Mouse (Mus musculus) kidney, adult 8-10 months (tissue): ENCODE data around the gene Slc8a1.

Experiments
- DNase-seq, 2 experiments: peaks; one replicate each; pipeline ENCODE4 v3.0.0; 2022

Slc8a1 gene

DNA sequence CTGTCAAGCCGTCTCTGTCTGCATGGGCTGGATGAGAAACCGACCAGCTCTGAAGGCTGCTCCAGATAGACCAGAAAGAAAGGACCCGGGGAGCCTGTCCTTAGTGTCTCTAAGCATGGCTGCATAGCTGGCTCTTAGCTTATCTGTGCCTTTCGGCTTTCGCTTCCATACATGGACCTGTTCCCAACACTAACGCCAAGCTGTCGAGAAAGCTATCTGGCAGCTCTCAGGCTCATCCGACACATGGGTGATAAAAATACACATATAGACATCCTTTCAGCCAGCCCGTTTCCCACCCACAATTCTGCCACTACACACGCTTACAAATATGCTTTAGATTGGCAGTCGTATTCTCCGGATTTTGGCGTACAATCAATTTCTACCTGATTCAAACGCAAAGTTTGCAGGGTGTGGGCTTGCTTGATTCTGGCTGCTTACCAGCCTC lies at the start of gene Slc8a1:
Gene Slc8a1 (minus strand): TSS at position 67 of the 445 bp plus-strand sequence.
- no peak for DNase-seq

DNA sequence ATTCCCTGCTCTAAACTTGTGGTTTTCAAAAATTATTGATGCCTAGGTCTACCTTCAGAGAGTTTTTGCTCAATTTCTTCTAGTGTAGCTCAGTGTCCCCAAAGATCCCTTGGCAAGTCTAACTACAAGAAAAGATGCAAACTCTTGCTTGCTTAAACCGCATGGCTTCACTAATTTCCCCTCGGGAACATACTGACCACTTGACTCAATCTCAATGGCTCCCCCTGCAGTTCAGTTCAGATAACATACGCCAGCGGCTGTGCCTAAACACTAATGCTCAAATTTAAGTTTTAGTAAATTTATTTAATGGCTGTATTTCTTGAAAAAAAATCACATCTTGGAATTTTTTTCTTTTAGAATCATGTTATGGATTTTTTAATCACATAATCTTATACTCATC lies 49.2 kb upstream of the Slc8a1 start:
- peak; percentile 18 to 34 for DNase-seq

DNA sequence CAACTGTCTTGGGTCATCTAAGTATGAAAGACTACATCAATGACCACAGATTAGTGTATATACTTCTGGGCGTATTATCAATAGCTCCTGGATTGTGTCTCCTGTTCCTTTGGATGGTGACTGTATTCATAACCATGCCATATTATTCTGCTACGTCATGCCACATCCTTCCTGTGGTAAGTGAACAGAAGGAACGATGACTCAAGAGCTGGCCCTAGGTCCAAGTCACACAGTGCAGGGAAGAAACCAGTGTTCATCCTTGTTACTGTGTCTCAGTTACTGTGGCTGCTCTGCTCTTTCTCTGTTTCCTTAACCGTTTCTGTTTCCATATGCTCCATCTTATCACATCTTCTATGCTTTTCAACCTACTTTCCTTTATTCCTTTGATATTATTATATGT lies 44.1 kb upstream of the Slc8a1 start:
- DNase-seq, result no peak

DNA sequence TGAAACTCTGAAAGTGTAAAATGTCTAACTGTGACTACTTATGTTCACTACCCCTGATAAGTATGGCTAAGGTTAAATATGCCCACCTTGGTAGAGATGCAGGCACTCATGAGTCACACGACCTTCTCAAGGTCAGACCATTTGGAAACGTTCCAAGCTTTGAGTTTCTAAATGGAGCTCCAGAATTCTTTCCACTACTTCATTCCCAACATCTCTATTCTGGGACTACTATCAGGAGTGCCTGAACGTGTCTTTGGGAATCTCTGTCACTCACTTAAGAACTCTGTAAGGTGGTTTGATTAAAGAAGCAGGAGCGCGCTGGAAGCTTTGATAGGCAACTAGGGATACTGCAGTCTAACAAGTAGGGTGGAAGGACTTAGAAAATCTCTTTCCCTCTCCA lies 43.3 kb upstream of the Slc8a1 start:
- DNase-seq, result no peak

DNA sequence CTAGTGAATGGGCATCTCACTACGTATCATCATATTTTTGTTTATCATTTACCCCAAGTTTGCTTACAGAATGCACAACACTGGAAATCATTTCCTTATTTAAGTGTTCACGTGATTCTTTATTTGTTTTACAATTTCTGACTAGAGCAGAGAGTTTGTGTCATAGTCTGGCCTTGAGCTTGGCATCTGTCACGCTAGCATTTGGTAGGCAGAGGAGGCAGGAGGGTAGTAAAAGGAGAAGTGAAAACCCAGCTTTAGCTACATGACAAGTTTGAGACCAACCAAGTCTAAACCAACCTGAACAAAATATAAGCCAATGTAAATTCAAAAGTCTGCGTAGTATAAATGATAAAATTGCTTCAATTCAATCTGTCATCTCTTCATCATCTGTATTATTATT lies 41.7 kb upstream of the Slc8a1 start:
- no peak for DNase-seq

DNA sequence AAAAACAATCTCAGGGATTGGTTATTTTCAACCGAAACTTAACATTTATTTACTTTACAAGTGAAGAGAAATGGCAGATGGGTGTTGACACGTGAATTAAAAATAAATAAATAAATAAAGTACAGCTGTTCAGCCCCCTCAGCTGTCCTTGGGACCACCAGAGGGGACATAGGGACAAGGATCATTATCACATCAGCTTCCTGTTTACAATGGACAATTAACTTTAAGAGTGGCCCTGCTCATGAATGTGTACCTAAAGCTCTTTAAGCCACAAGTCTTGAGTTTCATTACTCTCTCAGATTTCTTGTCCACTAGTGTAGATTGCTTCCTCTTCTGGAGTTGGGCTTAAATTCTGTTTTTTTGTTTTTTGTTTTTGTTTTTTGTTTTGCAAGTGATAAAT lies 12.5 kb upstream of the Slc8a1 start:
- no peak for DNase-seq

DNA sequence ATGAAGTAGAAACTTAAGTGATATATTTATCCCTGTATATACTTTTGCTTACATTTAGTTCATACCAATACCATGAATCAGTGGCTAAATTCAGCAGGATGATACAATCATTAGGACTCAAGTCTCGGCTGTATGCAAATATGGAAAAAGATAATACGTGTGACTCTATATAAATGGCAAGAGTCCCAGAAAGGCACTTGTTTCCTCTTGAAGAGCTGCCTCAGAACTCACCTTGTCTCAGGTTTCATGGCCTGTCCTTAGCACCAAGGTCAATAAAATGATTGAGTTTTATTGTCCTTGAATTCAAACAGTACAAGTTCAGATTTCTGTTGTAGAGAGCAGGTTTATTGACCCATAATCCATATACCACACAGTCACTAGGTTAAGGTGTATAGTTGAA lies 4.9 kb upstream of the Slc8a1 start:
- DNase-seq, result no peak

DNA sequence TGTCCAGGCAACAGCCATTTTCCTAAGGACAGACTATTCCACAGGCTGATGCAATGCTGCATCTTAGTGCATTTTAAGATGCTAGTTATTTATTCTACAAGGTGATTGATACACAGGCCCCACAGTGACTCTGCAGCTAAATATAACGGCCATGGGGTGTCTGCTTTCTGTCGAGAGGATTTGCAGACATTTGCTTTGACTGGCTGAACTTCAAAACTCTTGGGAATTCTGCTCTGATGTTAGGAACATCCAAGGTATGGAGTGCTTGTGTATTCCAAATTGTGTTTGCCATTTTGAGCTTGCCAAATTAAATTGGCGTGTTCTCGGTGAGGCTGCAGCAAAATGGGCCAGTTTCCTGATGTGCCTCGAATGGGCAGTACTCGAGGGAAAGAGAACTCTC lies 2.4 kb upstream of the Slc8a1 start:
- no peak for DNase-seq

DNA sequence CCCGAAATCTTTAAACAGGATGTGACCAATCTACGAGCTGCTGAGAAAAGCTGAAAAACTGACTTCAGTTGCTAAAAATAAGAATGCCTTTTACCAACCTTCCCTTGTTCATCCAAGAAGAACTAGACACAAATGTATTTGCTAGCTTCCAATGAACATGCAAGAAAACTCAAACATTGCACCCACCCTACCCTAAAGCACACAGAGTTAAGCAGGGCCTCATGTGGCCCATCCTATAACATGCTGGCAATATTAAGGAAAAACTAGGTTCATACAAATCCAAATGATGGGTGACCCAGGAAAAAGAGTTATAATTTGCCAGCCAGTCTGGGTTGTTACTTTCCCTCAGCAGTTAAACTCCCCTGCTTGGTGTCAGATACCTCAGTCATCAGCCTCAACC lies 398 bp downstream of the Slc8a1 start:
- DNase-seq, result no peak

DNA sequence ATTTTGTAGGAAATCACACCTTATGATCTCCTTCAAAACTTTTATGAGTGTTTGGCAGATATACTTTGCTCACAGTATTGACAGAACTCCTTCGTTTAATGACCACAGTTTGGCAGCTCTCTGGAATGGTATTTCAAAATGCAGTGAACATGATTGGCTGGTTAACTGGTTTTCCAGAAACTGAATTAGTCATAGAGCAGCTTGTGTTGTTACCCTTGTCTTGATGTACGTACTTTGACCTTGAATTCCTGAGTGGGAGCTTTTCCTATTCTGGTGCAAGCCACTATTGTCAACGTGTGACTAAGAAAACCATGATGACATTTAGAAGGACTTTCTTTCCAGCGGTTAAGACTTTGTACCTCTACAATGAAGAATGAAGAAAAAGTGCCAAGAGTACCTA lies 868 bp downstream of the Slc8a1 start:
- DNase-seq, result no peak

DNA sequence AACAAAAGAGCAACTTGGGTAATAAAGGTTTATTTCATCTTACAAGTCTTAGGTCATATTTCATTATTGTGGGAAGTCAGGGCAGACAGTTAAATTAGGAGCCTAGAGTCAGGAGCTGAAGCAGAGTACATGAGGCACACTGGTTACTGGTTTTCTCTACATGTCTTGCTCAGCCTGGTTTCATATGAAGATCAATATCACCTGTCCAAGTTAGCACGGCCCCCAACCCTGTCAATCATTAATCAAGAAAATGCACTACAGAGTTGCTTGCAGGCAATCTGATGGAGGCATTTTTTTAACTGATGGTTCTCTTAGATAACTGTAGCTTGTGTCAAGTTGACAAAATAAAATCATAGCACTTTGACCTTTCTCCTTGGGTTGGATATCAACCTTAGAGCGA lies 2.6 kb downstream of the Slc8a1 start:
- peak in 1 of 2 experiments; percentile 37 for DNase-seq

DNA sequence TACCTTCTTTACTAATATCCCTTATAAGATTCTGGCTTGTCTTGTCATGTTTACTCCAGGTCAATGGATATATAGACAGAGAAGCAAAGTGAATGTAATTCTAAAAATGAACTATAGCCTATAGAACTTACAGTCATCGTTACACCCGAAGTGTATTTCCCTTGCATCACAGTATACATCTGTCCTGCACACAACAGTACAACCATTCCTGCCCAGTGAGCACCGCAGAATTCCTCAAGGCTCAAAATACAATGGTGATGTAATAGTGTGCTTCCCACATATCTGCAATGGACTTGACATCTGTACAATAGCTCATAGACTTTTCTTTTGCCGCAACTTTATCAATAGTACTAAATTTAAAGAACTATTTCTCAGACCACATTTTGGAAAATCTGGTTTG lies 8.3 kb downstream of the Slc8a1 start:
- no peak for DNase-seq

DNA sequence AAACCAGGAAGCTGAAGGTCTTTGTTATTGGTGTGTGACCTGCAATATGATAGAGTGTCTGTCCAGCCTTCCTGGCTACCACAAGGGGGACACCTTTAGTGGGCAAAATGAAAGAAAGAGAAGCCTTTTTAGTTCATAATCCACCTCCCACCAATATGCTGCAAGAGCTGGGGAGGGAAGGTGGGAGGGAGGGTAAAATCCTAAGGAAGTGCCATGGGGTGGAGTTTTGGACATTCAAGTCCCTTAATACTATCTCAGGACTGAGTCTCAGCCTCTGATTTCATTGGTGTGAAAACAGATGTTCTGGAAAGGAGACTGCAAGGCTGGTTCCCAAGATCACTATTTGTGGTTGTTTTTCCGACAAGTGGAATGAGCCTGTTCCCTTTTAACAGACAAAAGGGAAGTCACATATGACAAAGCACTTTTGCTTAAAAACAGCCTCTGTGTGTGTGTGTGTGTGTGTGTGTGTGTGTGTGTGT lies 25.9 kb downstream of the Slc8a1 start:
- DNase-seq, result peak in 1 of 2 experiments; percentile 9

DNA sequence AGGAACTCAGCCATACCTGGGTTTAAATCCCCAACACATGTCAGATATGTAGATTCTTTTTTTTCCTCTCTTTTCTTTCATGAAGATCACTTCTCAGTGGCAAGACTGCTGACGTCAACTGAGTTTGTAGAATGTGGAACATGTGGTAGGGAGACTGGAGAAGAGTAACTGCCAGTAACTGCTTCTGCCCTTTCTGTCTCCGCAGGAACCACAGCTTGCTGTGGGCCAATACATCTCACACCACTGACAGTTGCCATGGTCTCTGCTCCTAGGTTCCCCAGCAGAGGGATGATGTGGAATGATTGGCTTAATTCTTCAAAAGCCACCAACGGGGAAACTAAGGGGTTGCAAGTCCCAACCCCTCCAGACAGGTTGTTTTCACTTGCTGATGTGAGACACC lies 33.4 kb downstream of the Slc8a1 start:
- DNase-seq, result no peak

DNA sequence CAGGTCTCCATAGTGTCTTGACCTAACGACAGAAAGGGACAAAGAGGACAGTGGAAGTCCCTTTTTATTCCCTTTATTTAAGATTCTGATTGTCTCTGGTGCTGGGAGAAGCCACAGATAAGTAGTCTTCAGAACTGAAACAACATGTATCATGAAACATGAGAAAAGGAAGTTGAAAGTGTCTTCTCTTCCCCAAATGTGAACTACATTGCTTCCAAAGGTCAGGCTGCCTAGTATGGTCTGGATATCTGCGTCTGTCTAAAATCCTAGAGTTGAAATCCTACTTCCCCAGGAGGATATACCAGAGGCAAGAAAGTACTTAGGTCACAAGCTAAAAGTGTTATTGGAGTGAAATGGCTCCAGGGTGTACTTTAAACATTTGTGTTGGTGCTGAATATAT lies 34.9 kb downstream of the Slc8a1 start:
- DNase-seq, result no peak

DNA sequence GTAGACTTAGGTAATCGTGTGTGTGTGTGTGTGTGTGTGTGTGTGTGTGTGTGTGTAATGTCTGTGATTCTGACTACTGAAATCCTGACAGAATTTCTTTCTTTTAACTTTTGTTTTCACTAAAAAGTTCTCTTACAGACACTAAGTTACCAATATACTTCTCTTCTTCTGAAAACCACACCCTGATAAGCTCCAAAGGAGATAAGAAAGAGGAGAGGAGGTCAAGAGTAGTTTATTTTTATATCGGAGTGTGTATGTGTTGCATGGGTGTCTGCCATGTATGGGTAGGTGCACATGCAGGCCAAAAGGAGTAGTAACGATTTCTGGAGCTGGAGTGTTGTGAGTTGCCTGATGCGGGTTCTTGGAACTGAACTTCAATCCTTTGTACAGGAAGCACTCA lies 36.5 kb downstream of the Slc8a1 start:
- DNase-seq, result no peak

DNA sequence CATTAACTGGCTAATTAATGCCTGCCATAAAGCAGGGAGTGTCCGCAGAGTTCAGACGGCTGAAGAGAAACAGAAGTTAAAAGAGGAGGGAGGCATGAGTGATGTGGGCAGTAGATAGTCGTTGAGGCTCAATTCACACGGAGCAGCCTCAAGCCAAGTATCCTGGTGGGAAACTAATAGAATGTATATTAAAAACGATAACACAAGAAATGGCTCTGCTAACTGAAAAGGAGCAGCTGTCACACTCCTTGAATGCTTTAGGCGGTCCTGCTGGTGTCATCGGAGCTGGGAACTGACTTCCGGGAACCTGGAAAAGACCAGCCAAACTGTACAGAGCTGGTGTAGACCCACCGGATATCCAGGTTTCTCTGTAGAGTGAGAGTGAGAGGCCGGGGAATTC lies 39.4 kb downstream of the Slc8a1 start:
- no peak for DNase-seq

DNA sequence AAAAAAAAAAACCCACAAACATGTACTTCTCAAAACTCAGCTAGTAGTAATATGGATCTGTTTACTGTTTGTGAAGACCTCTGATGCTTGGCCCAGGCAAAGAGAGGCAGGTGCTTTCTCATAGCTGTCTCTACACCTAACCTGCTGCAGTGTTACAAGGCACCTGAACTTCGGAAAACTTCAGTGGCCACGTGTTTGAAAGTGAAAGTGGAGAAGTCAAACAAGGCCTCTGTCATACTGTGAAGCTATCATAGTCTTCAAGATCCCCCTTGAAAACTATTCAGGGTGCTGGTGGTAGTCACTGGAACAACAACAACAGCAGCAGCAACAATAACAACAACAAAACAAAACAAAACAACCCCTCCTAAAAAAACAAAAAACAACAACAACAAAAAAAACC lies 40.5 kb downstream of the Slc8a1 start:
- DNase-seq, result no peak

DNA sequence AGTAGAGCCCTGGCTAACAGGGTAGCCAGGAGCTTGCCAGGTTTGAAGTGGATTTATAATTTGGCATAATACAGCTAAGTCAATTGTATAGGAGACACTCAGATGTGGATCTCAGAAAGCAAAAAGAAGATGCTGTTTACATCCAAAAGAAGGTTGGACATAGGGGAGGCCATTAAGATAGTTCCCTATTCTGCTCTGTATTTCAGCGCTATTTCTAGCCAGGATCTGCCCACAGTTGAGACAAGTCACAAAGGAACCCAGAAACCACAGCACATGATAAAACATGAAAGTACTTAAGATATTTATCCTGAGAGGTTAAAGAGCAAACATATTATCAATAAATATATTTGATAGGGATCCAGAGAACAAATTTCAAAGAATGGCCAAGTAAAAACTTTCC lies 43.2 kb downstream of the Slc8a1 start:
- no peak for DNase-seq

DNA sequence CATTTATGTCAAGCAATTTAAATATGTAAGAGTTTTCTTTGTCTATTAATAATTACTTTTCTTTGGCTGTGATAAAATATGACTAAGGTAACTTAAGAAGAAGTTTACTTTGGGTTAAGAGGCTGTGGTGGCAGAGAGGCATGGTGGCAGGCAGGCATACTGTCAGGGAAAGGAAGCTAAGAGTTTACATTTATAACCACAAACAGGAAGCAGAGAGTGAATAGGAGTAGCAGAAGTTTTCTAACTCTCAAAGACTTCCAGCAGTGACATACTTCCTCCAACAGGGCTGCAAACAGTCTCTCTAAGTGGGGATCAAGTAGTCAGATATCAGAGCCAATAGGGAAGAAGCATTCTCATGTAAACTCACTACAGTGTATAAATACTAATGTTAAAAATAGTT lies 58.6 kb downstream of the Slc8a1 start:
- no peak for DNase-seq

DNA sequence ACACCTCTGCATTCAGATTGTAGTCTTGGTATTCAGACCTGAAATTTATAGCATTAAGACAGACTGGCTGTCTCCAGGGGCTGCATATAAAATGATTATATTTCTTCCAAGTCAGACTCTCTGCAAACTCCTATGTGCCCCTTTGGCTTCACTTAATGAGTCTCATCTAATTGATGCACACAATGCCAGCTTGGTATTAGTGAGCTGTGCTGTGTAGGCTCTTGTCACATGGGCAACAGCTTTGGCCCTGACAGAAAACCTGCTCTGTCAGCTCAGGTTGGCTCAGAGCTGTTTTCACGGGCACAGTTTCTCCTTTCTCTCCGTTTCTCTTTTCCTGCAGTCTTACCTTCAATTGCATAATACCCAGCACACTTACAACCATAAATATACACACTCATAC lies 60.7 kb downstream of the Slc8a1 start:
- DNase-seq, result no peak

DNA sequence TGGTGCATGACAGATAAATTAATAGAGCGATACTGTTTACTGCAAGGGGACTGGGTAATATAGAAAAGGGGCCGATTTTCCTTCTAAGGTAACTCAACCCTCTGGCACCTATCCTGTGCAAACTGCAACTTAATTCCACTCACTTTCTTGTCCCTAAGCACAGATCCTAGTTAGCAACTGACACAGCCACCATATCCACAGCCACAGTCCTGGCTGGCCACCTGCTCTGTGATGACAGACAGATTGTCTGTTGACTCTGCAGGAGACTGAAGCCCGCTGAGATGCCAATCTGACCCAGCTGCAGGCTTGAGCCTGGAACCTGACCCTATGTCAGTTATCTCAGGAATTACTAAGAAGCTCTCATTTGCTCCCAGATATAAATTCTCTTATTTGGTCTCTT lies 62.0 kb downstream of the Slc8a1 start:
- no peak for DNase-seq

DNA sequence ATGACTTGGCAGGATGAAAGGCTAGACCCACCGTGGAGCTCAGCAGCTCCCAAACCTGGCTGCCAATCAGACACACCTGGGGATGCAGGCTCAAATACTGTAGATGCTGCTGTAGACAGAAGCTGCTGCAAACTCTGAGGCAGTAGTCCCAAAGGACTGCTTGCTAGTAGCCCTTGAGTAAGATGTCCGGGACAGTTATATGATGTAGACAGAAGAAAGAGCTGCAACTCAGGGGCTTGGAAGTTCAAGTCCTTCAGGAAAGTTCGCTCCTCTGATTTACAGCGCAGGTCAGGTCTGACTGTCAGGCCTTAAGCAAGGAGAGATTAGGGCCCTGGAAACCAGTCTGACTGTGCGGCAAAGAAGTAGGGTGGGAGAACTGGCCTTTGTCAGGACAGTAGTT lies 66.9 kb downstream of the Slc8a1 start:
- peak in 1 of 2 experiments; percentile 2 for DNase-seq

DNA sequence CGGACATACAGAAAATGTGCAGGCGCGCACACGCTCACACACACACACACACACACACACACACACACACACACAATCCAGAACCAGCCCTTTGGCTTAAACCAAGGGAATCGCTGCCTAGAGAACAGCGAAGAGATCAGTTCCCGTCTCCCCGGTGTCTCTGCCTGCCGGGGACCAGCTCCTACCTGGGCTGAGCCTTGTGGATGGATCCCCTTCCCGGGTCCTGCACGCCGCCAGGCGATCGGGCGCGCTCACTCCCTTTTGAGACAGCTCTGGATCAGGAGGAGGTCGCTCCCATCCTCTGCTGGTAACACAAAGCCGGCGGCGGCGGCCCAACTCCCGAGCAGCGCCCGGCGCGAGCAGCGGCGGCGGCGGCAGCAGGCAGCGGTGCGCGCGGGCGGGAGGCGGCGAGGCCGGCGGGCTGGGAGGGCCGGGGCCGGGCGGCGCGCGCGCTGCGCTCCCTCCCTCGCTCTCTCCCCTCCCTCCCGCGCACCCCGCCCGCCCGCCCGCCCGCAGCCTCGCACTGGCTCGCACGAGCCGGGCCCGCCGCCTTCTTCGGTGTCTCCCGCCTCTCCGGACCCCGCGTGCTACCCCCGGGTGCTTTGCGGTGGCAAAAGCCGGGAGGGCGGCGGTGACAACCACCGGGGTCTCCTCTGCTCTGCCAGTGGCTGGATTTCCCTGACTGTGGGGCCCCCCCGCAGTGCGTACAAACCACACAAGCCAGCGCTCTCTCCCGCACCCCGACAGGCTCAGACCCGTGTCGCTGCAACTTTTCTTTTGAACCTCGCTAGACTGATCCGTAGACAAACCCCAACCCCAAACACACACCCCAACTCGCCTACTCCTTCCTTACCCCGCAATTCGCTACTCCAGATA lies 68.1 kb downstream of the Slc8a1 start:
- peak; percentile 6 to 30 for DNase-seq
